Mouse (Mus musculus): Measurements from ENCODE around the gene Luc7l3. TPM values are rescaled to one million over a fixed set of nuclear protein-coding genes. Genes with fewer than 3 reads are reported as not detected.

Gene Luc7l3
- 129 and 143 TPM in 2 replicates for polyA plus RNA-seq (2015; fragmentation: Nextera tagmentation; extraction: Ambion mirVana)

DNA sequence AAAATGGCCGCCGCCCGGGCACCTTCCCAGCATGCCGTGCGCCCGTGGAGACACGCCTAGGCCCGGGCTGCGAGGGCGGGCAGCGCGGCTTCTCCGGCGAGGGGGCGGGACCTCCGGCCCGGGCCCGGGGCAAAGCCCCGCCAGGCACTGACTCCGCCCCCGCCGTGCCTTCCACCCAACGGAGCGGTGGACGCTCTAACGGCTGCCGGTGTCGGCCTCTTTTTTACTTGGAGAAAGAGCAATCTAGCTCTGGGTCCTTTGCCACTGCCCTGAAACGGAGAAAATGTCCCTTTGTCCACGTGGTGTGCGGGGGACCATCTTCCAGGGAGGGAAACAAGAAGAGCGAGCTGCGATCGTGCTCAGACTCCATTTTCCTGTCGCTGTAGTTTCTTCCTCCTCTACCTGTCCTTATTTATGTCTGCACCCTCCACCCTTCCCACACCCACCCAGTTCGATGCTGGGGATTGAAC is at the start of gene Luc7l3:
Luc7l3 (minus strand) TSS at position 58 of the 470 bp plus-strand sequence.
- H3K27ac ChIP-seq, result peak within 1 kb of the TSS; percentile 95
- WGBS, result 0% methylated on average over 36 of the region's 36 CpGs

DNA sequence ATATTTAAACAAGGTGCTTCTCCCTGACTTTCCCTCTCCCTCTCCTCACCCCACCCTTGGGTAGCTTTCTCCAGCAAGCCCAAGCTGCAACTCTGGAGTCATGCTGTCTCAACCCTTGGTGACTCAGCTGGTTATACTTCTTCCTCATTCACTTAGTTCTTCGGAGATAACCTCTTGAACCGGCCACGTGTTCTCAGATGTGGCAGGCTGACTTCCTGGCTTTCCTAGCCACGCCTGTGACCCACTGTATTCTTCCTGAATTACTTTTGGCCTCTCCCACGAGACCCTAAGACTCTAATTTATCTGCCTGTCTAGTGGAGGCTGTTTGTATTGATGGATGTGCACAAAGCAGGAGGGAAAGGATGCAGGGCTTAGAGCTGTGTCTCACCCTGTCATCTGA is 49.0 kb upstream of the Luc7l3 start:
- no peaks in the 10 kb centered on the region for H3K36me3 ChIP-seq (replicated peaks)
- no peaks in the 10 kb centered on the region for H3K4me1 ChIP-seq
- ATAC-seq (replicated peaks), result no peak
- H3K27me3 ChIP-seq (replicated peaks), result no peaks in the 10 kb centered on the region
- H3K9me3 ChIP-seq, result no peaks in the 10 kb centered on the region
- H3K27ac ChIP-seq, result no peak overlapping the region
- no peak overlapping the region for H3K9ac ChIP-seq
- no peak overlapping the region for H3K4me2 ChIP-seq
- 64% methylated on average over 5 of the region's 5 CpGs for WGBS
- H3K4me3 ChIP-seq, result no peak overlapping the region

More for the DNA sequence above, at the start of gene Luc7l3:
- Histone ChIP-seq H3K27me3 (replicated peaks) (no peaks in the 10 kb centered on the region), H3K4me1 (peaks cover 42% of the 10 kb centered on the region), H3K4me2 (peak within 1 kb of the TSS; percentile 71), H3K9ac (peak within 1 kb of the TSS; percentile 99), H3K4me3 (peak within 1 kb of the TSS; percentile 92), H3K9me3 (no peaks in the 10 kb centered on the region), H3K36me3 (replicated peaks) (no peaks in the 10 kb centered on the region)
- peak; percentile 94 for ATAC-seq (replicated peaks)

DNA sequence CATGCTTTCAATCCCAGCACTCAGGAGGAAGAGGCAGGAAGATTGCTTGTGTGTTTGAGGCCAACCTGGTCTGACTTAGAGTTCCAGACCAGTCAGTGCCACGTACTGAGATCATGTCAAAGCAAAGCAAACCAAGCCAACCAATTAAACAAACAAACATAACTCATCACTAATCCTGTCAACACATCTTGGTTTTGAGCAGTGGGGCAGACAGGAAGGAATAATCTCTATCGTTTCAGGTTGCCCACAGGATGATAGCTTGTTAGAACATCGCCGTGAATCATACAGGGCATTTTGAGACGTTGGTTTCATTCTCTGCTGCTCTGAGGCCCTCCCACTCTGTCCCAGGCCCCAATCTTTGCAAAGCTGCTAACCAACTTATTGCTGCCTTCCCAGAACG is 48.2 kb upstream of the Luc7l3 start:
- no peaks in the 10 kb centered on the region for H3K4me1 ChIP-seq
- no peak overlapping the region for H3K9ac ChIP-seq
- no peak overlapping the region for H3K27ac ChIP-seq
- WGBS, result 80% methylated on average over 6 of the region's 6 CpGs
- no peaks in the 10 kb centered on the region for H3K27me3 ChIP-seq (replicated peaks)
- H3K36me3 ChIP-seq (replicated peaks), result no peaks in the 10 kb centered on the region
- no peak for ATAC-seq (replicated peaks)
- H3K4me3 ChIP-seq, result no peak overlapping the region
- no peak overlapping the region for H3K4me2 ChIP-seq
- H3K9me3 ChIP-seq, result no peaks in the 10 kb centered on the region

DNA sequence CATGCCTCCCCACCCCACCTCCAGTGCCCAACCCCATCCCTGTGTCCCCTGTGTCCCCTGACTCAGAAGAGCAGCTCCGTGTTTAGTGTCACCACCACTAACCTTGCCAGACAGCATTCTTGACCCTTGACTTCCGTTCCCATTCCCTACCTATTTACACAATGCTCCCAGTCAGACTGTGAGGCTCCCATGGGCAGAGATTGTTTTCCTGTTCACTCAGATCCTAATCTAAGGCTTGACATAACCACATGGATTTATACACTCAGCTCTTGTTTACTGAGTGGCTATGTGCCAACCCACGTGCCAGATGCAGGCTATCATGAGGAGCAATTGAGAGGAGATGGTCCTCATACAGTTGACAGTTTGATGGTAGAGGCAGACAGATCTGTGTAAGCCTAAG is 43.6 kb upstream of the Luc7l3 start:
- no peaks in the 10 kb centered on the region for H3K9me3 ChIP-seq

DNA sequence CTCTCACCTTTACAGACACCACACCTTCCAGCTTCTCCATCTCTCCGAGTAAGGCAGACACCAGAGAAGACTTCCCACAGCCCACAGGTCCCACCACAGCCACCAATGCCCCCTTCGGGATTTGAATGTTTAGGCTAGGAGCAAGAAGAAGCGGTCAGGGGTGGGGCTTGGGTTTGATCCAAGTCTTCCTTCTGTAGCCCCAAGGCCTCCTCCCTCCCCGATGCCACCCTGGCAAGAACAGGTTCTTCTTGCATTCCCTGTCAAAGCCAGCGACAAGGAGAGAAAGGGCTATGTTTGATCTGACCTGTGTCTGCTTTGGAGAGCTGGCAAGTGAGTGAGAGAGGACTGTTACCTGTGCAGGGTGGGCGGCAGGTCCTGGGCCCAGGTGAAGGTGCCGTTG is 41.9 kb upstream of the Luc7l3 start:
- no peaks in the 10 kb centered on the region for H3K27me3 ChIP-seq (replicated peaks)
- H3K4me2 ChIP-seq, result no peak overlapping the region
- H3K9ac ChIP-seq, result no peak overlapping the region
- ATAC-seq (replicated peaks), result no peak
- H3K4me3 ChIP-seq, result no peak overlapping the region
- no peaks in the 10 kb centered on the region for H3K9me3 ChIP-seq
- WGBS, result 83% methylated on average over 7 of the region's 7 CpGs
- no peaks in the 10 kb centered on the region for H3K36me3 ChIP-seq (replicated peaks)
- H3K4me1 ChIP-seq, result no peaks in the 10 kb centered on the region
- H3K27ac ChIP-seq, result no peak overlapping the region

More for the DNA sequence above, 43.6 kb upstream of the Luc7l3 start:
- H3K4me1 ChIP-seq, result no peaks in the 10 kb centered on the region
- no peak for ATAC-seq (replicated peaks)
- H3K9ac ChIP-seq, result no peak overlapping the region
- H3K4me2 ChIP-seq, result no peak overlapping the region
- H3K4me3 ChIP-seq, result no peak overlapping the region
- H3K27me3 ChIP-seq (replicated peaks), result no peaks in the 10 kb centered on the region
- WGBS, result 83% methylated on average over 3 of the region's 3 CpGs
- no peaks in the 10 kb centered on the region for H3K36me3 ChIP-seq (replicated peaks)
- H3K27ac ChIP-seq, result no peak overlapping the region

DNA sequence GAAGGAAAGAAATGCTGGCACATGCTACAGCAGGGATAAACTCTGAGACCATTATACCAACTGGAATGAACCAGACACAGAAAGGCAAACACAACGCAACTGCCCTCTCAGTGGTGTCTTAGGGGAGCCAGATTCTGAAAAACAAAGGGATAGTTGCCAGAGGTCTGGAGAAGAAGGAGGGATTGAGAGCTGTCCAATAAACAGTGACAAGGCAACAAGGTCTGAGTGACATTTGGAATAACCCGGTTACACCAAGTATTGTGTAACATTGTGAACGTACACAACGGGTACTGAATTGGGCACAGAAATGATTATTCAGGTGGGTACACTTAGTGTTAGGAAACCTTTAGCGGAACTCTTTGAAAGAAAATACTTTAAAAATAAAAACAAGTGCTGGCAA is 40.3 kb upstream of the Luc7l3 start:
- no peak overlapping the region for H3K4me2 ChIP-seq
- H3K4me1 ChIP-seq, result no peaks in the 10 kb centered on the region
- no peak for ATAC-seq (replicated peaks)
- no peaks in the 10 kb centered on the region for H3K27me3 ChIP-seq (replicated peaks)
- H3K9ac ChIP-seq, result no peak overlapping the region
- H3K27ac ChIP-seq, result no peak overlapping the region
- 92% methylated on average over 5 of the region's 5 CpGs for WGBS
- no peaks in the 10 kb centered on the region for H3K9me3 ChIP-seq
- H3K36me3 ChIP-seq (replicated peaks), result no peaks in the 10 kb centered on the region
- no peak overlapping the region for H3K4me3 ChIP-seq

DNA sequence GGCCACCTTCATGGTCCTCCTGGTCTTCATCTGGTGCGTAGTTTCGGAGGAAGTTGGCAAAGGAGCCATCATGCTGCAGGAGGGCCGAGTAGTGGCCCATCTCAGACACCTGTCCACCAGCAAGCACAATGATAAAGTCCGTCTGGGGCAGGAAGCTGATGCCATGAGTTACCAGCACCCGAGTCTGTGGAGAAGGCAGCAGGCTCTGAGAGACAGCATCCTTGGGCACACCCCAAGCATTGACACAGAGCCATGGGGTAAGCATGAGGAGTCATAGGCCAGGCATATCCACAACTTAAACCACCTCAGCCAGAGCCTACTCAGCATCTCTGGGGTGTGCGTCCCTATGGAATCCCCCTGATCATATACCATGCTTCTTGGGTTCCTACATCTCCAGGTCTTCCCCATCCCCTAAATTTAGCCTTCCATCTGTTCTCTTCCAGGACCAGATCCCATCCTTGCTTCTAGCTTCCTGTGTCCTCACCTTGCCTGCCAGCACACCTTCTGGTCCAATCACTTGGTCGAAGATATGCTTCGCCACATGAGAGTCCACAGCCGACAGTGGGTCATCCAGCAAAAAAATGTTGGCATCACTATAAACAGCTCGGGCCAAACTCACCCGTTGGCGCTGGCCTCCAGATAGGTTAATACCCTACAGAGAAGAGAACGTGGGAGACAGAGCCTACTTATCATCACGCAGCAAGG is 39.5 kb upstream of the Luc7l3 start:
- H3K9me3 ChIP-seq, result no peaks in the 10 kb centered on the region
- no peak overlapping the region for H3K27ac ChIP-seq
- H3K4me1 ChIP-seq, result no peaks in the 10 kb centered on the region
- no peak overlapping the region for H3K9ac ChIP-seq
- H3K36me3 ChIP-seq (replicated peaks), result no peaks in the 10 kb centered on the region
- H3K4me3 ChIP-seq, result no peak overlapping the region
- ATAC-seq (replicated peaks), result no peak
- no peaks in the 10 kb centered on the region for H3K27me3 ChIP-seq (replicated peaks)
- no peak overlapping the region for H3K4me2 ChIP-seq
- WGBS, result 92% methylated on average over 14 of the region's 14 CpGs

DNA sequence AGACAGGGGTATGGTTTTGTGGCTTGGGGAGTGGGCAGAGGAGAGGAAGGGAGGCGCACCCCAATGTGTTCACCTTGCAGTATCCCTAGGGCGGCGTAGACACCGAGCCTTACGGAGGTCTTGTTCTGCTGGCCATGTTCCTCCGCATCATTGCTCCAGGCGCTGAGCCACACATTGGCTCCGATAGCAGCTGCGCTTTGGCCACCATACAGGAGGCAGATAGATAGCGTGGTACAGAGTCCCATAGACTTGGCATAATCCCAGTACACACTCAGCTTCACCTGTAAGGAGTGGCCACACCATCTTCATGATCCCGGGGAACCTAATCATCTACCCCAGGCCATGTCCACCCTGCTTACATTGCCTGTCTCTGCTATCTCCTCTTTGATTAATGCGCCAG is 37.4 kb upstream of the Luc7l3 start:
- no peaks in the 10 kb centered on the region for H3K9me3 ChIP-seq
- H3K4me3 ChIP-seq, result no peak overlapping the region
- 92% methylated on average over 12 of the region's 12 CpGs for WGBS
- H3K36me3 ChIP-seq (replicated peaks), result no peaks in the 10 kb centered on the region
- ATAC-seq (replicated peaks), result no peak
- no peaks in the 10 kb centered on the region for H3K4me1 ChIP-seq
- no peaks in the 10 kb centered on the region for H3K27me3 ChIP-seq (replicated peaks)
- H3K27ac ChIP-seq, result no peak overlapping the region
- H3K9ac ChIP-seq, result no peak overlapping the region
- no peak overlapping the region for H3K4me2 ChIP-seq

DNA sequence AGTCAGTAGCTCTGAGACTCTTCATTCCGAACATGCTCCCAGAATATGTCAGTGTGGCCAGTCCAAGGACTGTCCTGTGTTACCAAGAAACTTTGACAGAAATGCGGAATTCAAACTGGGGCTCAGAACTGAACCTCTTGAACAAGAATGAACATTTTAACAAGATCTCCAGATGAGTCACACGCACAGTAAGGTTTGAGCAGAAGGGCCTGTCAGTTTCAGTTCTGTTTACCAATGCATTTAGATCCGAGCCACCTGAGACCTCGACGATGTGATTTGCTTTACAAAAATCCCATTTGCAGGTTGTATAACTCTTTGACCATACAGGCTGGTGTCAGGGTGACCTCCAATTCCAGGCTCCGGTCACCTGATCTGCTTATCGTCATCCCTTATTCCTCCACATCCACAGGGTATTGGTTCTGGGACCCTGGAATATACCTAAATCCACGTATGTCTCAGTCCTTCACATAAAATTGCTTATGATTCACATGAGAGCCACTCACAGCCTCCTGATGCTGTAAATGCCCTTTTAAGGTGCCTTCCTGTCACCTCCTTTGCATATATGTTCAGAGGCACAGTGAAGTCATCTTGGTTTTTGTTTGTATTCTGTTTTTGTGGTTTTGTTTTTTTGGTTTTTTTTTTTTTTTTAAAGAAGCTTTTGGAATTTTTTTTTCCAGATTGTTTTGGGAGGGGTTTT is 33.9 kb upstream of the Luc7l3 start:
- no peak overlapping the region for H3K9ac ChIP-seq
- no peak overlapping the region for H3K4me3 ChIP-seq
- H3K36me3 ChIP-seq (replicated peaks), result no peaks in the 10 kb centered on the region
- H3K27me3 ChIP-seq (replicated peaks), result no peaks in the 10 kb centered on the region
- no peak overlapping the region for H3K4me2 ChIP-seq
- 75% methylated on average over 9 of the region's 9 CpGs for WGBS
- H3K4me1 ChIP-seq, result no peaks in the 10 kb centered on the region
- H3K27ac ChIP-seq, result no peak overlapping the region
- H3K9me3 ChIP-seq, result no peaks in the 10 kb centered on the region
- no peak for ATAC-seq (replicated peaks)

DNA sequence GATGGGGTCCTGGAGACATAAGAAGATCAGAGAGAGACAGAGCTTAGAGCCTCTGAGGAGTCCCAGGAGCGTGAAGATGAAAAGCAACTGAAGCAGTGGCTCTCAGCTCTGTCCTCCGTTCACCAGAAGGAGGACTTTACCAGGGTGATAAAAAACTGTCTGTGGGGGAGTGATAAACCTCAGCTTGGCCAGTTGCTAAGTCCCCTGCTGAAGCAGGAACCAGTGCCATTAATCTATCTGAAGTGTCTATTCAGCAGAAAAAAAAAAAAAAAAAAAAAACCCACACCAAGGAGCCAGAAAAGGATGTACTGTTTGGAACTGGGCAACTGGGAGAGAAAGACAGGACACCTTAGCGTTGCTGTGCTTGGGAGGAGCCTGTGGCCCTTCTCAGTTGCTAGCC is 29.3 kb upstream of the Luc7l3 start:
- Histone ChIP-seq H3K36me3 (replicated peaks) (no peaks in the 10 kb centered on the region), H3K9ac (no peak overlapping the region), H3K4me1 (no peaks in the 10 kb centered on the region), H3K9me3 (no peaks in the 10 kb centered on the region), H3K4me3 (no peak overlapping the region), H3K4me2 (no peak overlapping the region), H3K27ac (no peak overlapping the region), H3K27me3 (replicated peaks) (no peaks in the 10 kb centered on the region)
- no peak for ATAC-seq (replicated peaks)
- WGBS, result 32% methylated on average over 3 of the region's 3 CpGs

DNA sequence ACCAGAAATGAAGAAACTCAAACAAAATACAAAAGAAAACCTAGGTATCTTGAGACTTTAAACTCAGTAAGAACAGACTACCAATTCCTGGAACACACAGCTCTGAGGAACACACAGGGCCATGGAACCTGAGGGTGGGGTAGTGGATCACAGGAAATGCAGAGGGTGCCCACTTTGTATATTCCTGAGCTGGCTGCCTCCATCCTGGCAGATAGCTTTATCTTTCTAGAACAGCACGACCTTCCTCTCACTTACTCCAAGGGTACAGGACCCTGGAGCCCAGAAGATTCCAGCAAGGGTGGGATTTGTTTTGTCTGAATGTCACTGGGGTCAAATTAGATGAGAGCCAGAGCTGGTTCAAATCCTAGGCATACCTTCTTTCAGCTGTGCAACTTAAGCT is 28.5 kb upstream of the Luc7l3 start:
- no peak overlapping the region for H3K4me2 ChIP-seq
- H3K9me3 ChIP-seq, result no peaks in the 10 kb centered on the region
- 66% methylated on average over 1 of the region's 1 CpGs for WGBS
- ATAC-seq (replicated peaks), result no peak
- H3K9ac ChIP-seq, result no peak overlapping the region
- H3K27me3 ChIP-seq (replicated peaks), result no peaks in the 10 kb centered on the region
- H3K27ac ChIP-seq, result no peak overlapping the region
- no peak overlapping the region for H3K4me3 ChIP-seq
- no peaks in the 10 kb centered on the region for H3K4me1 ChIP-seq
- no peaks in the 10 kb centered on the region for H3K36me3 ChIP-seq (replicated peaks)

DNA sequence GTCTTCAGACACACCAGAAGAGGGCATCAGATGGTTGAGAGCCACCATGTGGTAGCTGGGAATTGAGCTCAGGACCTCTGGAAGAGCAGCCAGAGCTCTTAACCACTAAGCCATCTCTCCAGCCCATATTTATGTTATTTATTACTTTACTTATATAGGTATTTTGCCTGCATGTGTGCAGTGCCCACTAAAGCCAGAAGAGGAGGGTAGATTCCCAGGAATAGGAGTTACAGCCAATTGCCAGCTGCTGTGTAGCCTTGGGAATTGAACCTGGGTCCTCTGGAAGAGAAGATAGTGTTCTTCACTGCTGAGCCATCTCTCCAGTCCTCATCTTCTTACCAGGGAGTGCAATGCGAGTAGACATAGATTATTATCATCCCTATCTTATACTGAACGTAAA is 28.1 kb upstream of the Luc7l3 start:
- H3K4me1 ChIP-seq, result no peaks in the 10 kb centered on the region
- no peak overlapping the region for H3K4me2 ChIP-seq
- no peak overlapping the region for H3K27ac ChIP-seq
- no peak for ATAC-seq (replicated peaks)
- H3K27me3 ChIP-seq (replicated peaks), result no peaks in the 10 kb centered on the region
- H3K4me3 ChIP-seq, result no peak overlapping the region
- 91% methylated on average over 2 of the region's 2 CpGs for WGBS
- H3K9me3 ChIP-seq, result no peaks in the 10 kb centered on the region
- H3K9ac ChIP-seq, result no peak overlapping the region
- no peaks in the 10 kb centered on the region for H3K36me3 ChIP-seq (replicated peaks)

DNA sequence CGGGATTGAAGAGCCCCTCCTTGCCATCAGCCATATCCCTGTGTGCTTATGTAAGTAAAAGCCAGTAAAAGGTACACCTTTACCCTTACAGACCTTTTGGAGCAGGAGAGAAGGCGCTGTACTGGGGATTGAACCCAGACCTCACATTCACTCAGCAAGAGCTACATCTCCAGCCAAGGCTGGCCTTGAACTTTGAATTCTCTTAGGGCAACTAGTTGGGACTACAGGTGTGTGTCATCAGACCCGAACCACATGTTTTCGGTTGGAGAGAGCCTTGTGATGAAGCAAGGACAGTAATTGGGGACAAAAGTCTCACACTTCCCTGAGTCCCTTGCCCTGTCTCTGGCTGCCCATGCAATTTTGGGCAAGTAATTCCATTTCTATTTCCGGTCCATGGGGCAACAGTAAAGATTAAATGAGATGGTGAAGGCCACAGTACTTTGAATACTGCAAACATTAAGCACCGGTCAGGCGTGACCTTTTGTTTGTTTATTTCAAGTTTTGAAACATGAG is 25.3 kb upstream of the Luc7l3 start:
- Histone ChIP-seq H3K4me3 (no peak overlapping the region), H3K27me3 (replicated peaks) (no peaks in the 10 kb centered on the region), H3K27ac (no peak overlapping the region), H3K4me2 (no peak overlapping the region), H3K4me1 (peaks cover 18% of the 10 kb centered on the region), H3K36me3 (replicated peaks) (no peaks in the 10 kb centered on the region), H3K9me3 (no peaks in the 10 kb centered on the region), H3K9ac (no peak overlapping the region)
- ATAC-seq (replicated peaks), result no peak
- 87% methylated on average over 7 of the region's 7 CpGs for WGBS

Measured in midbrain, embryonic 15.5 days (tissue).